Mouse (Mus musculus): ENCODE data around the gene Bpgm. TPM values are rescaled to one million over a fixed set of nuclear protein-coding genes. Genes with fewer than 3 reads are reported as not detected.

The Bpgm gene
- polyA plus RNA-seq, 1 experiment from 2014 or later = 96.2 TPM

GRCm38 (mm10) chr6:34552489-34553157 is 76.6 kb downstream of the Bpgm start:
- H3K9me3 ChIP-seq (replicated peaks; ENCODE audit: control insufficient read depth, low read length) = peaks cover 5% of the 10 kb centered on the region; the same call in 1 of the 2 replicates
- H3K4me3 ChIP-seq (ENCODE audit: low read length) = no peak overlapping the region
- WGBS = 89% methylated on average over 4 of the region's 4 CpGs
- ATAC-seq (replicated peaks; ENCODE audit: extremely low read depth, insufficient read depth, low FRiP score) = no peak
- no peak overlapping the region for H3K27ac ChIP-seq (ENCODE audit: low read length)
- H3K9ac ChIP-seq (ENCODE audit: low read length) = no peak overlapping the region
- H3K36me3 ChIP-seq (ENCODE audit: control insufficient read depth, insufficient read depth) = no peaks in the 10 kb centered on the region
- H3K4me1 ChIP-seq (ENCODE audit: control insufficient read depth, insufficient read depth, low read length) = no peaks in the 10 kb centered on the region
- no peaks in the 10 kb centered on the region for H3K27me3 ChIP-seq (ENCODE audit: control insufficient read depth, insufficient read depth, low read length)
- H3K4me2 ChIP-seq (ENCODE audit: low read depth, low read length) = no peak overlapping the region

- ATAC-seq (replicated peaks; ENCODE audit: extremely low read depth, insufficient read depth, low FRiP score) = no peak
- 68% methylated on average over 9 of the region's 9 CpGs for WGBS
These were observed 78.4 kb downstream of the Bpgm start for GRCm38 (mm10) chr6:34554291-34554997.

More at GRCm38 (mm10) chr6:34554291-34554997, 78.4 kb downstream of the Bpgm start:
- Histone ChIP-seq H3K4me2 (ENCODE audit: low read depth, low read length) (no peak overlapping the region), H3K27ac (ENCODE audit: low read length) (no peak overlapping the region), H3K9ac (ENCODE audit: low read length) (no peak overlapping the region), H3K4me3 (ENCODE audit: low read length) (no peak overlapping the region), H3K9me3 (replicated peaks; ENCODE audit: control insufficient read depth, low read length) (peaks cover 5% of the 10 kb centered on the region; the same call in 1 of the 2 replicates), H3K4me1 (ENCODE audit: control insufficient read depth, insufficient read depth, low read length) (no peaks in the 10 kb centered on the region), H3K36me3 (ENCODE audit: control insufficient read depth, insufficient read depth) (no peaks in the 10 kb centered on the region), H3K27me3 (ENCODE audit: control insufficient read depth, insufficient read depth, low read length) (no peaks in the 10 kb centered on the region)

Other genes starting within 250 kb of the Bpgm start
- 163 and 172 TPM in 2 replicates for gene Akr1b3, start 158.7 kb upstream of the Bpgm start, polyA plus RNA-seq (2015; fragmentation: Nextera tagmentation; extraction: Ambion mirVana)
- 7.0 and 7.2 TPM in 2 replicates for gene Akr1b8, start 122.1 kb upstream of the Bpgm start, polyA plus RNA-seq (2015; fragmentation: Nextera tagmentation; extraction: Ambion mirVana)
- gene Akr1b10, start 92.0 kb upstream of the Bpgm start, polyA plus RNA-seq (2015; fragmentation: Nextera tagmentation; extraction: Ambion mirVana) = 68.3 and 74.7 TPM in 2 replicates
- gene Akr1b7, start 63.9 kb upstream of the Bpgm start, polyA plus RNA-seq (2015; fragmentation: Nextera tagmentation; extraction: Ambion mirVana) = 0.15 and 0.21 TPM in 2 replicates
- gene Cald1, start 122.3 kb downstream of the Bpgm start, polyA plus RNA-seq (2015; fragmentation: Nextera tagmentation; extraction: Ambion mirVana) = 122 and 138 TPM in 2 replicates

All from heart, embryonic 16.5 days (tissue).